ENCODE assay signal across 11 mouse cellular contexts in genomic region chr9:116919441-116920019, GRCm38 (mm10).
DNase-seq lines count a peak whose midpoint lies in the region; ATAC-seq lines count a peak whose summit lies in the region.
"Had no signal": no experiment of that assay in that cellular context is flagged by ENCODE, and none has a peak within 500 bp of the region (broad histone marks: within the 10 kb centered on the region; RNA-seq: fewer than 3 reads in every experiment).

No protein-coding gene starts in this region.

- H3K4me2 ChIP-seq in lung, embryonic 15.5 days: no peak overlapping the region
- no peak overlapping the region for H3K4me2 ChIP-seq in forebrain, embryonic 12.5 days
- no peak overlapping the region for H3K4me2 ChIP-seq in midbrain, embryonic 11.5 days

- H3K4me1 ChIP-seq in lung, embryonic 15.5 days: peaks cover 3% of the 10 kb centered on the region
- peaks cover 12% of the 10 kb centered on the region for H3K4me1 ChIP-seq in forebrain, embryonic 12.5 days
- peaks cover 8% of the 10 kb centered on the region for H3K4me1 ChIP-seq in midbrain, embryonic 11.5 days (ENCODE audit: control insufficient read depth, insufficient read depth, low read length)

- 0 out of 2 replicates have a peak, but pooled peaks have one; percentile 35 for ATAC-seq in lung, embryonic 15.5 days (ENCODE audit: borderline replicate concordance, extremely low read depth, low FRiP score, low TSS enrichment)
- ATAC-seq in forebrain, embryonic 12.5 days (ENCODE audit: low FRiP score): peak; percentile 94
- ATAC-seq in midbrain, embryonic 11.5 days (ENCODE audit: low FRiP score): peak; percentile 89

- H3K27ac ChIP-seq in lung, embryonic 15.5 days: no peak overlapping the region
- 0 out of 2 replicates have a peak overlapping the region, but pooled peaks have one; percentile 25 for H3K27ac ChIP-seq in forebrain, embryonic 12.5 days
- no peak overlapping the region for H3K27ac ChIP-seq in midbrain, embryonic 11.5 days (ENCODE audit: low read depth, low read length)

- DNase-seq in lung, postnatal 36 days: no peak
- peak; percentile 89 for DNase-seq in midbrain, embryonic 11.5 days (ENCODE audit: low spot score, missing footprints)
- DNase-seq in adipocyte (ENCODE audit: low spot score): no peak
- DNase-seq in adrenal gland, adult 8-10 months: no peak
- DNase-seq in thymus, postnatal 14 days: no peak
- DNase-seq in right cerebral cortex, postnatal 36 days (ENCODE audit: low spot score in 2 of 2): no peak
- DNase-seq: adrenal gland, postnatal 14 days; gastrocnemius, postnatal 14 days; heart, postnatal 36 days had no signal

- H3K36me3 ChIP-seq in lung, embryonic 15.5 days: no peaks in the 10 kb centered on the region
- no peaks in the 10 kb centered on the region for H3K36me3 ChIP-seq in forebrain, embryonic 12.5 days (replicated peaks)
- no peaks in the 10 kb centered on the region for H3K36me3 ChIP-seq in midbrain, embryonic 11.5 days (ENCODE audit: control insufficient read depth, insufficient read depth, low read length)

- no peak overlapping the region for H3K9ac ChIP-seq in lung, embryonic 15.5 days
- no peak overlapping the region for H3K9ac ChIP-seq in forebrain, embryonic 12.5 days
- H3K9ac ChIP-seq in midbrain, embryonic 11.5 days (ENCODE audit: low read length): peak overlapping the region; percentile 24; the same call in 1 of the 2 replicates

- 47% methylated on average over 12 of the region's 12 CpGs for WGBS in lung, embryonic 15.5 days
- 9% methylated on average over 12 of the region's 12 CpGs for WGBS in forebrain, embryonic 12.5 days
- 16% methylated on average over 12 of the region's 12 CpGs for WGBS in midbrain, embryonic 11.5 days

- no peaks in the 10 kb centered on the region for H3K27me3 ChIP-seq in lung, embryonic 15.5 days
- peaks cover 83% of the 10 kb centered on the region for H3K27me3 ChIP-seq in forebrain, embryonic 12.5 days
- peaks cover 6% of the 10 kb centered on the region; the same call in 1 of the 2 replicates for H3K27me3 ChIP-seq in midbrain, embryonic 11.5 days (ENCODE audit: control insufficient read depth, insufficient read depth, low read length)

- H3K9me3 ChIP-seq in lung, embryonic 15.5 days: no peaks in the 10 kb centered on the region
- no peaks in the 10 kb centered on the region for H3K9me3 ChIP-seq in forebrain, embryonic 12.5 days
- no peaks in the 10 kb centered on the region for H3K9me3 ChIP-seq in midbrain, embryonic 11.5 days (ENCODE audit: control insufficient read depth, low read length)

- no peak overlapping the region for H3K4me3 ChIP-seq in lung, embryonic 15.5 days
- no peak overlapping the region for H3K4me3 ChIP-seq in forebrain, embryonic 12.5 days (replicated peaks)
- no peak overlapping the region for H3K4me3 ChIP-seq in midbrain, embryonic 11.5 days (ENCODE audit: low read depth, low read length)

Comparison
In these comparisons a context has a peak if more than half of its experiments do, and no peak if none do; other contexts are left out.
1. ATAC-seq: peak in every context shown above with its lines; median percentile 94 in forebrain, embryonic 12.5 days; 89 in midbrain, embryonic 11.5 days; 35 in lung, embryonic 15.5 days.